Mouse (Mus musculus): ENCODE measurements around the gene Lhcgr. TPM values are rescaled to one million over a fixed set of nuclear protein-coding genes. Genes with fewer than 3 reads are reported as not detected.
"Not testable (repeated sequence)": the region's sequence is repeated elsewhere in the genome, so short reads cannot be mapped to it uniquely, and the experiment has no call there.

Gene Lhcgr
- not detected for total RNA-seq (2021)
- long read RNA-seq, experiment 1 = 0 reads
- long read RNA-seq, experiment 2 = 0 reads

GRCm38 (mm10) chr17:88791440-88792152 is at the start of gene Lhcgr:
Gene Lhcgr, minus strand, starts transcription at chr17:88791990.
- DNase-seq (ENCODE audit: low spot score) = no peak

GRCm38 (mm10) chr17:88817601-88818000 is 25.8 kb upstream of the Lhcgr start:
- no peak for DNase-seq (ENCODE audit: low spot score)

- not testable (repeated sequence) for DNase-seq (ENCODE audit: low spot score)
These were observed 21.2 kb upstream of the Lhcgr start for GRCm38 (mm10) chr17:88812943-88813342.

GRCm38 (mm10) chr17:88810807-88811206 is 19.0 kb upstream of the Lhcgr start:
- no peak for DNase-seq (ENCODE audit: low spot score)

- no peak for DNase-seq (ENCODE audit: low spot score)
These were observed 14.6 kb upstream of the Lhcgr start for GRCm38 (mm10) chr17:88806421-88806820.

DNA sequence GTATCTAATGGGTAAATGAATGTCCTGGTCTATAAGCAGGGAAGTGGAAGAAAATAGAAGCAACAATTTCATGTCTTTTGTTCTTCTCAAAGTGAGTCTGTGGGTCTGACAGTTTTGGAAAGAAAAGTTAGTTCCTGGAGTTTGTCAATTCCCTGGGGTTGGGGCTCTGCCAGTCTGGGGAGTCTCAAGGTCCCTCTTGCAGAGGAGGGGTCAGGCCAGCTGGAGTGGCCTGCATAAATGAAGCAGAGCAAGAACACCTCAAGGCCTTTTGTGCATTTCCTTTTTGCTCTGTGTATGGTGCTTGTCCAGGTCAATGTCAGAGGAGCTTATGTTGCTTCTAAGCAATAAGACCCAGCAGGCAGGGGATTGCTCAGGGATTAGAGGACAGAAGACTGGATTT is 11.7 kb upstream of the Lhcgr start:
- no peak for DNase-seq (ENCODE audit: low spot score)

- DNase-seq (ENCODE audit: low spot score) = no peak
These were observed 1.1 kb downstream of the Lhcgr start for GRCm38 (mm10) chr17:88790680-88791079.

DNA sequence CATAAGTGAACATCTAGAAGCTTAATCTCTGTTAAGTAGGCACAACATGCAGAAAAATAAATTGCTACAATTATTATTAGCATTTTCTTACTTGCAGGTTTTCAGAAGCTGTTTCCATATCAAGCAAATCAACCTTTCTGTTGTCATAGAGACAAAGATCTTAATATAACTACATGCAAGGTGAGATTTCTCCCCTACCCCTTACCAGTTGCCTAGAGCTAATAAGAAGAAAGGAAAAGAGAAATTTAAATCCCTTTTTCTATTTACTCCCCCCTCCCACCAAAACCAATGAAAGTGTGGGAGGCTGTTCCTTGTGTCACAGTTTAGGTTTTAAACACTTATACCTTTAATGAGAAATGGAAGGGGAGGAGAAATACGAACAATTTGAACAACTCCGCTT is 3.4 kb downstream of the Lhcgr start:
- no peak for DNase-seq (ENCODE audit: low spot score)

GRCm38 (mm10) chr17:88786881-88787280 is 4.9 kb downstream of the Lhcgr start:
- no peak for DNase-seq (ENCODE audit: low spot score)

DNA sequence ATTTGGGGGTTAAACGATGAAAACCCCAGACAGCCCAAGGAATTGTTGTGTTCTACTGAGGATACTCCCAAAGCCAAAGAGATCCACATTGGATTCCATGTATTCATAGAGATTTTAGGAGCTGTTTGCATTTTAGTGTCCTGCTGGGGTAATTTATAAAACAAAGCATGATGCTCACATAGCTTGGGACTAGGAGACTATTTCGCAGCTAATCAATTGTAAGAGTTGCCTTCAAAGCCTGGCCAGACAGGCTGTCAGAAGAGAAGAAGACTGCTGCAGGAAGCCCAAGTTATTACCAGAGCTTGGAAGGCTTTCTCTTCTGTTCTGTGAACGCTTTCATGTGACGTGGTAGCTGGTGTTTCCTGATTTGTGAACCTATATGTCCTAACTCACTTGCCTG is 5.4 kb downstream of the Lhcgr start:
- no peak for DNase-seq (ENCODE audit: low spot score)

DNA sequence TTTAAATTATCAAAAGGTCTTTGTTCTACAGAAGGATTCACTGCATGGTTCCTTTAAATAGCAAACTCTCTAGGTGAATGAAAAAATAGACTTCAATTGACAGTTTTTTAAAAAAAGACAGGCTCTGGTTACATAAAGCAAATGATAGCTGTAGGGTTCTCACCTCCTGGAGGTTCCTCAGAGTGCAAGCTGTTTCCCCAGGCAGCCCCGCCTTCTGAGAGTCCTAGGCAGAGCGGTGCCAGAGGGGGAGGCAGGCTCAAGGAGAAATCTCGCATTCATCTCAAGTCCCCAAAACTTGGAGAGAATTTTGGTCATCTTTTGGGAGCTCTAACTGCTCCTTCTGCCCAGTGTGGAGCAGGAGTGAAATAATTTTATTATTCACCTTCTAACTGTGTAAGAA is 12.6 kb downstream of the Lhcgr start:
- DNase-seq (ENCODE audit: low spot score) = no peak

- no peak for DNase-seq (ENCODE audit: low spot score)
These were observed 17.7 kb downstream of the Lhcgr start for GRCm38 (mm10) chr17:88774103-88774526.

DNA sequence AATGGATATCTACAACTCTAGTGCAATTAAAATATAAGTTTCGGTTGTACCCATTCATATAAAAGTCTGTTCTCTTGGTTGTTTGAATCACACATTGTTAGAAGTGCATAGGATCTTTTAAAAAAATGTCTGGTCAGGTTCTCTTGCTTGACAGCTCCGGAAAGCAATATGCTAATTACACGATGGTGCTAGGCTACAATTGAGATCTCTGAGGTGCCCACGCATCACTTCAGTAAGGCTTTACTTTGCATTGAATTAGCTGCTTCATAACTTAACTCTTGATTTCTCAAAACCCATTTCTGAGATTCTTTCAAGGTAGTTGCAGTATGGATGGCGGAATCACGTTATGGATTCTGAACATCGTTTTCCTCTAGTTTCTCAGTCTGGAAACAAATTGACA is 21.7 kb downstream of the Lhcgr start:
- no peak for DNase-seq (ENCODE audit: low spot score)

- DNase-seq (ENCODE audit: low spot score) = no peak
These were observed 22.4 kb downstream of the Lhcgr start for GRCm38 (mm10) chr17:88769283-88769859.

DNA sequence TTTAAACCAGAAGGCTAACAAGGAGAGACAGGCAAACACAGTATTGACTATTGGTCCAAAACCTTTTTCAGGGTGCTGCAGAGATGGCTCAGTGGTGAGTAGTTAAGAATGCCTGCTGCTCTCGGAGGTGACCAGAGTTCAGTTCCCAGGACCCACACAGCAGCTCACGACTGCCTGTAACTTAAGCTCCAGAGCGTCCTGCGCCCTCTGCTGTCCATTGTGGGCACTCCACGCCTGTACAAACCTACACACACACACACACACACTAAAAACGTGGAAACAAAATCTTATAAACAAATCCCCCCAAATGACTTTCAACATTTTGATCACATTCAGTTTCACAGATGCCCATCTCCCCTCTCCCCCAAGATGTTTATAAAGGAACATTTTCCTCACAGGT is 24.9 kb downstream of the Lhcgr start:
- DNase-seq (ENCODE audit: low spot score) = no peak

GRCm38 (mm10) chr17:88764136-88764485 is 27.7 kb downstream of the Lhcgr start:
- DNase-seq (ENCODE audit: low spot score) = no peak

DNA sequence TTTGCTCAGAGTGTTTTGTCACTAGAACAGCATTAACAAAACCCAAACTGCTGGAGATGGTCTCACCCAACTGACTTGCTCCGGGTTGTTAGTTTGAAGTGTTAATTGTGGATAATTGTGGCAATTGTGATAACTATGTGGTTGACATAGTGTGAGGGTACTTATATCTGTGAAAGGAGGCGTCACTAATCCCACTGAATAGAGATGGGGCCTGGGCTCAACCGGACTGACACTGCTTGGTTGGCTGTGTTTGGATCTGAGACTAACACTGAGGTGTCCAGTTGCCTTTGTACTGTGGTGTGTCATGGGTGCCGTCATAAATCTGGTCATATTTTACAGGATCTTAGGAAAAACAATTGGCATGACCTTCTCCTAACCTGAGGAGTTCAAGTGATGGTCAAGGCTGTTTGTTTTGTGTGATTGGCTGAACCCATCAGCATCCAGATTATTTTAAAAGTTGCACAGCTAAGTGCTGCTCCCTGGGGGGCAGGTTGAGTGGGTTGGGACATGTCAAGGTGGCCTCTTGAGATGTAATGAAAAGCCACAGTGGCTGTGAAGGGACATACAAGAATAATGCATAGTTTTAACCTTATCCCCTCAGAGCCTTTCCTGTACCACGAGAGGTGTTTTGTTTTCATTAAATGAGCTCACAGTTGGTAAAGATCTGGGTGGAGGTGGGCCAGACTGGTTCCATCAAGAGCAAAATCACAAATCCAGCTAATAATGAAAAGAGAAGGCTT is 28.2 kb downstream of the Lhcgr start:
- no peak for DNase-seq (ENCODE audit: low spot score)

DNA sequence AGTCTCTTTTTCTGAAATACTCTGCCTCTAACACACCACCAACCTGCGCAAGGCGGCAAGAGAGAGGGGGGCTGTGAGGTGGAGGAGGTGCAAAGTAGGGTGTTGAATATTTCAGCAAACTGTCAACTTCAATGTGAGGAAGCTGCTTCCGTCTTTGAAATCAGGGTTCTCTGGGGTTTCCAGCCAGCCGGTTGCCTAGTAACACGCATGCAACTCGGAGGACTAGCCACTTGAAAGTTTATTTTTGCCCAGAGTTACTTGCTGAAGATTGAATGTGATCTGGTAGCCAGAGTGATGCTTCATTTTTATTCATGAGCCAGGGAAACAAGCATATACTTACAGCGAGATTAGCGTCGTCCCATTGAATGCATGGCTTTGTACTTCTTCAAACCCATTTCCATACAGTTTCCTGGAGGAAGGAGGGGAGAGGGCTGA is 33.8 kb downstream of the Lhcgr start:
- no peak for DNase-seq (ENCODE audit: low spot score)

DNA sequence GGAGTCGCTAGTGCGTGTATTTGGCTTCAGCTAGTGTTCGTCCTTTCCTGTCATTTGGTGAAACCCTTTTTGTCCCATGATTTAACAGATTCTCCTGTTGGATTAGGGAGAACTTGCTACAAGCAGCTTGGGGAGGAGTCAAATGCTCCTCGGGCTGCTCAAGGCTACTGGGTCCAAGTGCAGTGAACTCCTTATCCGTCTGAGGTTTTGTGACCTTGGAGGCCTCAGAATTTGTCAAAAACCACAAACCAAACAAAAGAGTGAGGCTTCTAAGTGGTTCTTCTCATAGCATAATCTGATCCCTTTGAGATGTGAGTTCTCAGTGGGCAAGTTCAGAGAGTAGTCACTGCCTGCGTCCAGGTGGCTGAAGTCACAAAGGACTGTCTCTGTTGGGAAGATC is 36.0 kb downstream of the Lhcgr start:
- DNase-seq (ENCODE audit: low spot score) = no peak

- no peak for DNase-seq (ENCODE audit: low spot score)
These were observed 38.3 kb downstream of the Lhcgr start for GRCm38 (mm10) chr17:88753472-88753857.

- DNase-seq (ENCODE audit: low spot score) = no peak
These were observed 38.8 kb downstream of the Lhcgr start for GRCm38 (mm10) chr17:88752827-88753471.

GRCm38 (mm10) chr17:88749646-88750045 is 42.1 kb downstream of the Lhcgr start:
- DNase-seq (ENCODE audit: low spot score) = no peak

All from gastrocnemius, adult 18-20 months (tissue).